Mouse (Mus musculus): ENCODE results near the gene Nfib. TPM values are rescaled to one million over a fixed set of nuclear protein-coding genes. Genes with fewer than 3 reads are reported as not detected.

Nfib gene
- total RNA-seq, 2 experiments from 2014 or later = 119 to 122 TPM

DNA sequence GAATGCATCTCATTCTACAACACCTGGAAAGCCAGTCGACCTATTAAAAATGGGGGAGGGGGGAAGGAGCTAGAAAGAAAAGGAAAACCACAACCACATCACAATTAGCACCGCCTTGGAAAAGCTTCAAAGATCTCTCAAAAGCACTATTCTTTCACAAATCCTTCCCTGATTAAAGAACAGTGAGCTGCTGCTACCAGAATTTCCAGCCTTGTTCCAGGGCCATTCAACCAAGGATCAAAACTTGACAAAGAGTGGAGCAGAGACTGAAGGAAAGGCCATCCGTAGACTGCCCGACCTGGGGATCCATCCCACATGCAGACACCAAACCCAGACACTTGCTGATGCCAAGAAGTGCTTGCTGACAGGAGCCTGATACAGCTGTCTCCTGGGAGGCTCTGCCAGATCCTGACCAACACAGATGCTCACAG, 345.5 kb downstream of the Nfib start:
- no peak for DNase-seq (ENCODE audit: low spot score)
- intact Hi-C loops (cut with DNase I) = loop anchor here (5.0 kb wide), 1 partner anchor 147 kb away; no protein-coding TSS in a partner anchor

DNA sequence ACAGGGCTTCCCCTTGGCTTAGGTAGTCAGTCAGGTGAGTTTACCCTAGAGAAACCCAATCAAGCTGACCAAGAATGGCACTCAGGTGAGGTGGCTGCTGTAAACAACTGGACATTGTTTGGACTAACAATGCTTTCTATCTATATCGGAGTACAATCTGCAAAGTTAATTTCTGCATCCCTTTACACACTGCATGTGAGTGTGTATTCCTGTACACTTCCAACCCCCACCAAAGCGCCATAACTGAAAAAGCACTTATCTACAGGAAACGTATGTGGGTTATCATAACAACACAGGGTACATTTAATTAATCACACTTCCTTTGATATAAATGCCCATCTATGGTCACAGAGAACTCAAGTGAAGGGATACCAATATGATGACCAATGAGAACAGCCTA, 346.4 kb downstream of the Nfib start:
- no peak for DNase-seq (ENCODE audit: low spot score)
- intact Hi-C loops (cut with DNase I) = loop anchor here (5.0 kb wide), 2 partner anchors 37 to 78 kb away; no protein-coding TSS in a partner anchor

- intact Hi-C loops (cut with DNase I) = no loop called here
- DNase-seq (ENCODE audit: low spot score) = no peak
Observed at GRCm38 (mm10) chr4:82349006-82349405, 356.5 kb downstream of the Nfib start.

DNA sequence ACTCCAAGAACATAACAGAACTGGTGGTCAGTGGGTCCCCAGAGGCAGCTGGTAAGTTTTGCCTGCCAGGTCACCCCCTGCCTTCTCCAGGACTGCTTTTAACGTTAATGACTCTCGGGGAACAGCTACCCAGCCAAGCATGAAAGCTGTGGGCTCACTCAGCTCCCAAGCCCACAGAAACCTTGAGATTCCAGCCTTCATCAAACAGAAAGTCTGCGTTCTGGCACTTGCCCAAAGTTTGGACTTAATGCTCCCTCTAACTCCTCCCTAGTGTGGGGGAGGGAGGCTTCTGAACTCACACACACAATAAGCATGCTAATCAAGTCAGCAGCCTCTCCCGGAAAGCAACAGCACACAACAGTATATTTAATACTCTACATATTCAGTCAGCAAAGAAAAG, 360.8 kb downstream of the Nfib start:
- peak; percentile 28 for DNase-seq (ENCODE audit: low spot score)
- intact Hi-C loops (cut with DNase I) = no loop called here

DNA sequence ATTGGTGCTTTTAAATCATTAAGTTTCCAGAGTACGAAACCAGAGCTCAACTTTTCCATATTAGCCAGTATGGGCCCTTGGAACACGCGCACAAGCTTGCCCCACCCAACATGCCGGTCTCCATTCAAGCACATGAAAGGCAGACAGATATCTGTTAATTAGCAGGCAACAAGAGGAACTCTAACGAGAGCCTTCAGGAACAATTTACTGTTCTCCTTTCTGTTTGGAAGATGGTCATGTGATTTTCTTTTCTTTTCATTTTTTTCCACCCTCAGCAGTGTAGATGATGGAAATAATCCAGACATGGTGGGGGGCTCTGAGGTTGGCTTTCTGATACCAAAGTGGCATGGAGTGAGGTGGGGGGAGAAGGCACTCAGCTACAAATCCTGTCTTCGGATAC, 361.3 kb downstream of the Nfib start:
- intact Hi-C loops (cut with DNase I) = no loop called here
- DNase-seq (ENCODE audit: low spot score) = no peak

- DNase-seq (ENCODE audit: low spot score) = no peak
- intact Hi-C loops (cut with DNase I) = loop anchor here (10.0 kb wide), 2 partner anchors 56 to 64 kb away; no protein-coding TSS in a partner anchor
Observed at GRCm38 (mm10) chr4:82338930-82339329, 366.6 kb downstream of the Nfib start.

DNA sequence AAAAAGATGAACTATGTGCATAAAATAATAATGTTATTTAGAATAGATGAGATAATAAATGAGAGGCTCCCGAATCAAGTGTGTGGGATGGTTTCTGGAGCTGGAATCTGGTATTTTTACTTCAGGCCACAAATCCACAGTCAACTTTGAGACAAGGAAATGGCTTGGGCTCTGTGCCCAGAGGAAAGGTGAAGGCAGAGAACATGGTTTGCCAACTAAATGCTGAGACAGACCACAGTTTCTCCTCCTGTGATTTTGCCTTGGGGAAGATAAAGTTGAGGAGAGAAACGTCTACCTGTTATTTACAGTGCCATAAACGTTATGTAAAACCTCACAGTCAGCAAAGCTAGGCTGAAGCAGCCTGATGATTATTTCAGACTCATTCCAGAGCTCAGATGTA, 367.1 kb downstream of the Nfib start:
- intact Hi-C loops (cut with DNase I) = loop anchor here (10.0 kb wide), 2 partner anchors 56 to 64 kb away; no protein-coding TSS in a partner anchor
- no peak for DNase-seq (ENCODE audit: low spot score)

DNA sequence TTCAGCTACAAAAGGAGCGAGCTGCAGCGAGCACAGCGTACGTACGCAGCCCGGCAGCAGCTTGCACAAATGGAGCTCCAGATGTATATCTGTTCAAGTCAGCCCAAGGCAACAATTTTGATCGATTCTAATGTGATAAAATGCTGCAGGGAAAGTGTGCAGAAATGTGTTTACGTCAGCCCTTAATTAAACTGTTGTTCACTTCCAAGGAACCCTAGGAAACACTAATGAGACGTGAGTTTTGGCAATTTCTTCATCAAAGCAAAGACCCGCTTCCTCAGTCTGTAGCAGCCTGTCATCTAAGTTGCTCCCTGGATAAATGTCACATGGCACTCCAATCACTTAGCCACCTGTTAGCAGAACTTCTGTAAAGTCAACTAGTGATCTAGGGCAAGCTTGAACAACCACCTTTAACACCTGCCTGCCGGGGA, 368.6 kb downstream of the Nfib start:
- DNase-seq (ENCODE audit: low spot score) = no peak
- intact Hi-C loops (cut with DNase I) = loop anchor here (10.0 kb wide), 2 partner anchors 58 to 62 kb away; no protein-coding TSS in a partner anchor

GRCm38 (mm10) chr4:82335266-82335865, 370.2 kb downstream of the Nfib start:
- intact Hi-C loops (cut with DNase I) = loop anchor here (10.0 kb wide), 2 partner anchors 59 to 61 kb away; no protein-coding TSS in a partner anchor
- DNase-seq (ENCODE audit: low spot score) = no peak

DNA sequence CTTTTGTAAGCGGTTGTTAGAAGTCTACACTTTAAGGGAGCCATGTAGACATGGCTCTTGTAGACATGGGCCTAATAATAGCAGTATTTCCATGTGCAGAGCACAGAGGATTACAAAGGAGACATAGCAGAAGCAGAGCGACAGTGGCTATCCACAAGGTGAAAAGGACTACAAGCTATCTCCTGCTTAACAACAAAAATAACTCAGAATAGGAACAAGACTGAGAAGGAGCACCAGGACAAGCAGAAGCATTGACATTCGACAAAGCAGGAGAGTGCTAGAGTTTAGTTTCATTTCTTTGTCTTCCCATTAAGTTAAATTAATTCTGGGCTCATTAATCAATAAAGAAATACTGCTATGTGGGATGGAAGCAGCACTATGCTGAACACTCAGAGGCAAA, 372.1 kb downstream of the Nfib start:
- intact Hi-C loops (cut with DNase I) = loop anchor here (10.0 kb wide), 2 partner anchors 59 to 61 kb away; no protein-coding TSS in a partner anchor
- no peak for DNase-seq (ENCODE audit: low spot score)

DNA sequence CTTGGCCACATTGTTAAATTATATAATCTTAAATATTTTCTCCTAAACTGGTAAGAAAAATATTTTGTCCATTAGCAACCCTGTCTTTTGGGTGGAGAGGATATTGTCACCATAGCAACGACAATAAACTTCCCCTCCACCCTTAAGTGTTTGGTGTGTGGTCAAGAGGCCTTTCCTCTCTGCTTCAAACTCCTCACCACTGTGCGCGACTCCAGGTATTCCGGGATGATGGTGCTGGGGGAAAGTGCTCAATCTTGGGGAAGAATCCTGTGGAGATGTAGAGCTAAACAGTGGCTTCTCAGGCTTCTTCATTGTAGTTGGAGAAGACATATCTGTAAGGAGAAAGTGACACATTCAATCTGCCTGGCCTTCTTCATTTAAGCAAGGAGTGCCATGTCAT, 375.5 kb downstream of the Nfib start:
- intact Hi-C loops (cut with DNase I) = loop anchor here (10.0 kb wide), 2 partner anchors 55 to 65 kb away; no protein-coding TSS in a partner anchor
- no peak for DNase-seq (ENCODE audit: low spot score)

GRCm38 (mm10) chr4:82326140-82326529, 379.4 kb downstream of the Nfib start:
- no peak for DNase-seq (ENCODE audit: low spot score)
- intact Hi-C loops (cut with DNase I) = no loop called here

DNA sequence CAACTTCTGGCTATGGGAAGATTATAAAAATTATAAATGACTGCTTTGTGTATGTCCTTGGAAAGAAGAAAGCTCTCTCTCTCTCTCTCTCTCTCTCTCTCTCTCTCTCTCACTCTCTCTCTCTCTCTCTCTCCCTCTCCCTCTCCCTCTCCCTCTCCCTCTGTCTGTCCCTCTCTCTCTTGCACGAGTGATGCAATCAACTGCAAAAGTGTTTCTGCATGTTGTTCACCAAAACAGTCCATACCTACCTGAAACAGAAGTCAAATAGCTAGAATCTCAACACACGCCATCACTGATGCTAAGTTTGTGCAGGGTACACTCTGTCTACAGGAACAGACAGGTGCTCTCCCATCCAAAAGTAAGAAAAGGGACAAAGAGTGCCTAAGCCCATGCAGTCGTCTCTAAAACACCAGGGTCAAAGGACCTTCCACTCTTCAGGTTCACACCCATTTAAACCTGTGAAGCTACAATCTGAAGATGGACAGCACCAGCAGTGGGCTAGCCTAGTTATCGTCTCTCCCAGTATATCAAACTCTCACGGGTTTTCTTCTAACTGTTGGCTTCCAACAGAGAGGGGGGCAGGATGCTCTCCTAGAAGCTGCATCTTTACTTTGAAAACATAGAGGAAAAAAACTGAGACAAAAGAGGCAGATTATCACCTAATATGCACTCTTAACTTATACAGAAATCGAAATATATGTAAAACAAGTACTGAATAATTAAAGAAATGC, 380.0 kb downstream of the Nfib start:
- intact Hi-C loops (cut with DNase I) = no loop called here
- no peak for DNase-seq (ENCODE audit: low spot score)

GRCm38 (mm10) chr4:82324977-82325376, 380.6 kb downstream of the Nfib start:
- DNase-seq (ENCODE audit: low spot score) = no peak
- intact Hi-C loops (cut with DNase I) = loop anchor here (5.0 kb wide), 1 partner anchor 32 kb away; no protein-coding TSS in a partner anchor

DNA sequence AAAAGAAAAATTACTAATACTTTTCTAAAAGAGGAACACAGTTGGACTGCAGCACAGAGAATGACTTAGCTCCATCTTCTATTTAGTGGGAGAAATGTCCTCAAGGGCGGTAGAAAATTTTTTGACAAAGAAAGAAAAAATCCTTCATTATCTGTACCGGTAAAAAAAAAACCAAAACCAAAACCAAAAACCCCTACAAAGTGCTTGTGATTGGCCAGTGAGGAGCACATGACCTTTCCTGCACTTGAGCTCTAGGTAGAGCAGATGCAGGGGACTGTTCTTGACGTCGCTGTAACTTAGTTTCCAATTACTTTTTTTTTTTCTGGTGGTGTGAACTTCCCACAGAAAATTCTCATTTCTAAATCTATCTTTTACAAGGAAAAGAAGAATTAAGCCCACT, 384.5 kb downstream of the Nfib start:
- intact Hi-C loops (cut with DNase I) = loop anchor here (5.0 kb wide), 1 partner anchor 36 kb away; no protein-coding TSS in a partner anchor
- no peak for DNase-seq (ENCODE audit: low spot score)

- intact Hi-C loops (cut with DNase I) = loop anchor here (10.0 kb wide), 1 partner anchor 745 kb away; no protein-coding TSS in a partner anchor
- DNase-seq (ENCODE audit: low spot score) = no peak
Observed at GRCm38 (mm10) chr4:82319388-82319787, 386.2 kb downstream of the Nfib start.

- intact Hi-C loops (cut with DNase I) = loop anchor here (10.0 kb wide), 1 partner anchor 741 kb away; no protein-coding TSS in a partner anchor
- peak; percentile 25 for DNase-seq (ENCODE audit: low spot score)
Observed at GRCm38 (mm10) chr4:82316168-82316567, 389.4 kb downstream of the Nfib start.

- DNase-seq (ENCODE audit: low spot score) = no peak
- intact Hi-C loops (cut with DNase I) = loop anchor here (10.0 kb wide), 1 partner anchor 741 kb away; no protein-coding TSS in a partner anchor
Observed at GRCm38 (mm10) chr4:82315710-82316109, 389.8 kb downstream of the Nfib start.

- intact Hi-C loops (cut with DNase I) = loop anchor here (5.0 to 10.0 kb wide), 2 partner anchors 191 to 736 kb away; no protein-coding TSS in a partner anchor
- no peak for DNase-seq (ENCODE audit: low spot score)
Observed at GRCm38 (mm10) chr4:82310924-82311734, 394.4 kb downstream of the Nfib start.

- intact Hi-C loops (cut with DNase I) = loop anchor here (5.0 kb wide), 1 partner anchor 141 kb away; no protein-coding TSS in a partner anchor
- DNase-seq (ENCODE audit: low spot score) = no peak
Observed at GRCm38 (mm10) chr4:82306045-82306444, 399.5 kb downstream of the Nfib start.
